Mouse (Mus musculus) E14TG2a.4 (cell line): Measurements from ENCODE around the gene Olfr223.

Experiments
- CTCF ChIP-seq: conservative IDR thresholded peaks from 2 replicates; pipeline ENCODE4 v1.5.1; 2014; ENCODE audit warnings: low read length
- NANOG ChIP-seq: IDR thresholded peaks from 2 replicates; pipeline ENCODE4 v1.6.1; 2014; ENCODE audit warnings: borderline replicate concordance, low read length, mixed read lengths
- POU5F1 ChIP-seq: IDR thresholded peaks from 2 replicates; pipeline ENCODE4 v1.6.1; 2014; ENCODE audit warnings: low read length, borderline replicate concordance

GRCm38 (mm10) chr11:59569306-59569705, 23.8 kb downstream of the Olfr223 start:
- peak; percentile 74 for TF ChIP-seq CTCF
- no peak for TF ChIP-seq NANOG
- TF ChIP-seq POU5F1, result no peak
